Mouse (Mus musculus) megakaryocyte, embryonic 14.5 days (primary cell): ENCODE results near the gene Faap20. TPM values are rescaled to one million over a fixed set of nuclear protein-coding genes. Genes with fewer than 3 reads are reported as not detected.

Experiments used
- H3K27me3 ChIP-seq: replicated peaks from 2 replicates; pipeline ENCODE3; 2012; ENCODE audit warnings: inconsistent platforms
- H3K36me3 ChIP-seq: replicated peaks from 2 replicates; pipeline ENCODE3; 2012; ENCODE audit warnings: low read length, inconsistent platforms, mixed read lengths
- H3K4me1 ChIP-seq: 2 replicates; pipeline ENCODE4 v1.6.1; 2012; ENCODE audit warnings: inconsistent platforms
- H3K4me3 ChIP-seq: replicated peaks from 2 replicates; pipeline ENCODE3; 2012; ENCODE audit warnings: moderate library complexity, mild to moderate bottlenecking, inconsistent platforms
- H3K9me3 ChIP-seq: 2 replicates; pipeline ENCODE4 v1.6.1; 2012; ENCODE audit warnings: inconsistent platforms
- FLI1 ChIP-seq: IDR thresholded peaks from 2 replicates; pipeline ENCODE4 v1.6.1; 2012; ENCODE audit warnings: low read length, inconsistent platforms, mixed read lengths
- GATA1 ChIP-seq: IDR thresholded peaks from 3 replicates; pipeline ENCODE4 v1.6.1; 2012; ENCODE audit warnings: mixed read lengths, low read length, inconsistent platforms, borderline replicate concordance
- polyA plus RNA-seq: library from polyadenylated mRNA; stranded (reverse); fragments of >175 nt; gene quantifications from 2 replicates; pipeline ENCODE4 v1.2.3, GENCODE M21; 2012; ENCODE audit warnings: low replicate concordance; ENCODE audit not compliant: insufficient read depth

Gene Faap20
- 51.4 and 87.5 TPM in 2 replicates for polyA plus RNA-seq

DNA sequence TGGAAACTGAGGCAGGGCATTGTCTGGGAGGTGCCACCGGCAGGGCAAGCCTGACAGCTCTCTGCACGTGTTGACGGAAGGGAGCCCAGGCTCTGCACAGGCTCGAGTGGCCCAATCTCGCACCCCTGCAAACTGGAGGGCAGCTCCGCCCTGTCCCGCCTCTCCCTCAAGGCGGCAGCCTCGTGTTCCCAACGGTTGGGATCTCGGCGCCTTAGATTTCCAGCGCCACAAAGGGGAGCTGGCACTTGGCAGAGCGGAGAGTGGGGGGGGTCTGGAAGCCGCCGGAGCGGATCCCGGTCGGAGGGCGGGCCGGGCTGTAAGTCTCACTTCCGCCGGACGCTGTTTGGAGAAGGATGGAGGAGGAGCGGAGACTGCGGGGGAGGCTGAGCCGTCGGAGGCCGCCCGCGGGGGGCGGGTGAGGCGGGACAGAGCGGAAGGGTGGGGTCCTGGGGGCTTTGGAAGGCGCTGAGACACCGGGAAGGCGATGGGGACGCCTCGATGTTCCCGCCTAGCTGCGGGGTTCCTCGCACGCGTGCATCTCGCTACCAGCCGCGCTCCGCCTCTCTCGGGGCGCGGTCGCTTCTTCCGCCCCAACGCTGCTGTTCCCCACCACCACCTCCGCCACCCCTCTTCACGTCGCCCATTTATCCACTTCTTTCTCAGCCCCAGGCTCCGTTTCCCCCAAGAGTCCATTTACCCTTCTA, at the start of gene Faap20:
Gene Faap20 (plus strand): TSS at position 155 of the 704 bp plus-strand sequence.
- peaks cover 79% of the 10 kb centered on the region for H3K4me1 ChIP-seq
- H3K36me3 ChIP-seq, result peaks cover 37% of the 10 kb centered on the region
- H3K9me3 ChIP-seq, result no peaks in the 10 kb centered on the region
- peak within 1 kb of the TSS; percentile 97 for H3K4me3 ChIP-seq
- TF ChIP-seq FLI1 (no peak), GATA1 (no peak)
- no peaks in the 10 kb centered on the region for H3K27me3 ChIP-seq

DNA sequence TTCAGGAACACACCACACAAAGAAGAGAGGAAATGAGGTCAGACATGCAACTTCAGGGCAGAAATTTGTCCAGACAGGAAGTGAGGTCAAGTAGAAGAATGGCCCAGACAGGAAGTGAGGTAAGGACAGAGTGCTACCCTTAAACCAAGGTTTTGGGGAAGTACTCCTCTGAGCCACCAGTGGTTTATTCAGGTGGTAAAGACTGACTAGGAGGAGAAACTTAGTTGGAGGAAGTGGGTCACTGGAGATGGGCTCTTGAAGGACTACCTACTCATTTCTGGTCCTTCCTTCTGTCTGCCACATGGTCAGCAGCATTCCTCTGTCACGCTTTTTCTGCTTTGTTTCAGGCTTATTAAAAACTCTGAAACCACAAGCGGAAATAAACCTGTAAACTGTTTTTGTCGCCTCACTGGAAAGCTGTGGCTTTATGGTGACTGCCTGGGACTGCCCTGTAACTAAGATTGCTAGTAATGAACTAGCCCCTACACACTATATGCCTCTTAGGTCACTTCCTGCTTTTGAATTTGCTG, 48.7 kb upstream of the Faap20 start:
- no peaks in the 10 kb centered on the region for H3K9me3 ChIP-seq
- peaks cover 98% of the 10 kb centered on the region for H3K4me1 ChIP-seq
- peak overlapping the region; percentile 71 for H3K4me3 ChIP-seq
- TF ChIP-seq FLI1 (peak; percentile 37; the same call in 1 of the 2 replicates), GATA1 (no peak)
- H3K36me3 ChIP-seq, result peaks cover 72% of the 10 kb centered on the region
- no peaks in the 10 kb centered on the region for H3K27me3 ChIP-seq

DNA sequence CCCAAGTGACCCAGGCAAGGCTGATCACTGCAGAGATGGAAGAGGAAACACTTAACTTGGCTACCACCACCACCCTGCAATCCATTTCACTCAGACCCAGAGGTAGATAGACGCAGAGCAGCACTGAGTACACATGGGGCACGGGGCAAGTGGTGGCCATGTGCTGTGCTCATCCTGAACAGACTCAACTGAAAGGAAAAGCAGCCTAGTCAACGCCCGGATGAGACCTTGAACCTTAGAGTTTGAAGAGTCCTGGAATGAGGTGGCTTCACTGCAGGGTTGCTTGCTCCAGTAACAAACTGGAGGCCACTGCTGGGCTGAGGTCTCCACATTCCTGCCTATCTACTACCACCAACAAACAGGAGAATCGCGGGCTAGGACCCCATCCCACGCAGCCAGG, 47.8 kb upstream of the Faap20 start:
- H3K4me1 ChIP-seq, result peaks cover 97% of the 10 kb centered on the region
- H3K9me3 ChIP-seq, result no peaks in the 10 kb centered on the region
- peaks cover 66% of the 10 kb centered on the region for H3K36me3 ChIP-seq
- no peaks in the 10 kb centered on the region for H3K27me3 ChIP-seq
- H3K4me3 ChIP-seq, result peak overlapping the region; percentile 82
- TF ChIP-seq GATA1 (no peak), FLI1 (no peak)

DNA sequence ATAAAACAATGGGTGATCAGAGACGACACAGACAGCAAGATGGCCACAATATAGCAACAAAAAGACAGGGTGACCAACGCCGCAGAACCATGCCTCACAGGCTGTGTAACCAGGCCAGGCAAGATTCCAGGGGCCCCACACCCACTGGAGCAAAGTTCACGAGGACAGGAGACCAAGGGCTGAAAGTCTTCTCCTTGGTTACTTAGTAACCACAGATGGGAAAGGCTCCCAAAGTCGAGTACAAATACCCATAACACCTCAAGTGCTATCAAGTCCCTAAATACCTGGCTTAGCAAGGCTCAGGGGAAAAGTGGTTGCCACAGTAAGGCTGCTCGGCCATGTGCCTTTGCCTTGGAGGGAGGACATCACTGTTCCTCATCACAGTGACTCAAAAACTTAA, 43.7 kb upstream of the Faap20 start:
- H3K4me1 ChIP-seq, result peaks cover 96% of the 10 kb centered on the region
- no peak overlapping the region for H3K4me3 ChIP-seq
- no peaks in the 10 kb centered on the region for H3K9me3 ChIP-seq
- no peaks in the 10 kb centered on the region for H3K27me3 ChIP-seq
- peaks cover 83% of the 10 kb centered on the region for H3K36me3 ChIP-seq
- TF ChIP-seq GATA1 (no peak), FLI1 (no peak)

DNA sequence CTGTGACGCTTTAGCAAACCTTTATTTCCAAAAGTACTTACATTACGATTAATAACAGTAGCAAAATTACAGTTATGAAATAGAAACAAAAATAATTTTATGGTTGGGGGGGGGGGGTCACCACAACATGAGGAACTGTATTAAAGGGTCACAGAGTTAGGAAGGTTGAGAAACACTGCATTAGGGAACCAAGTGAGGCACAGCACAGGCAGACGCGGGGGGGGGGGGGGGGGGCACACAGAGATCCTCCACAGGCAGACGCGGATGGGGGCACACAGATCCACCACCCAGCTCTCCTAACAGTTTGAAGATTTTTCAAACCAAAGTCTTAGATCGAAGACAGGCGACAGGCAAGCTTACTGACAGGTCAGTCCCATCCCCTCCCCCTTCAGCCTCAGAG, 43.1 kb upstream of the Faap20 start:
- no peaks in the 10 kb centered on the region for H3K27me3 ChIP-seq
- no peaks in the 10 kb centered on the region for H3K9me3 ChIP-seq
- peaks cover 95% of the 10 kb centered on the region for H3K4me1 ChIP-seq
- TF ChIP-seq FLI1 (no peak), GATA1 (no peak)
- H3K36me3 ChIP-seq, result peaks cover 88% of the 10 kb centered on the region
- H3K4me3 ChIP-seq, result no peak overlapping the region

DNA sequence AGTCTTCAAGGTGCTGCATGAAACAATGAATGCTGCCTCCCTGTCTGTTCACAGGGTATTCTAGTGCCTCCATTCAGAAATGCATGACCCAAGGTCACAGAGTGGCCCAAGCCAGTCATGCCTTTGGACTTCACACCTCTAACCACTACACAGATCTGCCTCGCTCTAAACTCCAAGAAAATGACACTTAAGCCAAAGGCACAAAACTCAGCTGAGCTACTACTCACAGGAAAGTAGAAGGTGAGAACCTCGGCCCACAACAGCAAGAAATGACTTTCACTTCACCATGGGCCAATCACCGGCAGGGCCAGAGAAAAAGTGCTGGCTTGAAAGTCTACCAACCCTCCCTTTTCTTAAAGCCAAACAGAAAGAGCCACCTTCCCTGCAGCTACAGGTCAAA, 41.8 kb upstream of the Faap20 start:
- no peaks in the 10 kb centered on the region for H3K27me3 ChIP-seq
- TF ChIP-seq FLI1 (no peak), GATA1 (no peak)
- H3K4me1 ChIP-seq, result peaks cover 90% of the 10 kb centered on the region
- no peak overlapping the region for H3K4me3 ChIP-seq
- H3K9me3 ChIP-seq, result no peaks in the 10 kb centered on the region
- peaks cover 87% of the 10 kb centered on the region for H3K36me3 ChIP-seq

DNA sequence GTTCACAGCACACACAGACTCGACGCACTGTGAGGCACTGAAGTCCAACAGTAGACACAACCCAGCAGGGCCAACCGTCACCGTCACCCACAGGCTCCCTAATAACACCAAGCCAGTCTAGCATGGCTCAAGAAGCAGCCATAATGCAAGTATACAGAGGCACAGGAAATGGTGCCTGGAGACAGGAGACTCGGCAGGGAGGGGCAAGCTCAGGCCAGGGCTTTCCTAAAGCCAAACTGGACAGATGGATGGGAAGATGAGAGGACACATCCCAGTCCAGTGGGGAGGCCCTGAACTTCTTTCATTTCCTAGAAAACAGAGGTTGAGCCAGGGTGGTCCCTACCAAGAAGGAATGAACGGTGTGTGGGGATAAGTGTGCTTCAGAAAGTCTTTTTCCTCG, 41.0 kb upstream of the Faap20 start:
- H3K27me3 ChIP-seq, result no peaks in the 10 kb centered on the region
- H3K4me3 ChIP-seq, result peak overlapping the region; percentile 38
- peaks cover 86% of the 10 kb centered on the region for H3K36me3 ChIP-seq
- peaks cover 89% of the 10 kb centered on the region for H3K4me1 ChIP-seq
- no peaks in the 10 kb centered on the region for H3K9me3 ChIP-seq
- TF ChIP-seq GATA1 (no peak), FLI1 (no peak)

DNA sequence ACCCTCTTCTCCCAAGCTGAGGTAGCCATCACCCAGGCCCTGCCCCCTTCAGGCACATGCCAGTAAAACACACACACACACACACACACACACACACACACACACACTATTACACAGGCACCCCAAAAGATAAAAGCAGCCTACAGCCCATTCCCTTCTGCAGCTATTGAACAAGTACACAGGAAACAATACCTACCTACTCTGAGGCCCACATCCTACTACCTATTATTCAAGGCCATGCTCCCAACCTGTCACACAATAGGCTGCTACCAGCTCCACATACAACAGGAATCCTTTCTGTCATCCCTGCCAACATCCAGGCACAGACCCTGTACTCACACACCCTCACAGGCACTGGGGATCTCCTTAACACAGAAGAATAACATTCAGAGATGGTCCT, 40.5 kb upstream of the Faap20 start:
- Histone ChIP-seq H3K9me3 (no peaks in the 10 kb centered on the region), H3K36me3 (peaks cover 89% of the 10 kb centered on the region), H3K4me3 (peak overlapping the region; percentile 12), H3K27me3 (no peaks in the 10 kb centered on the region), H3K4me1 (peaks cover 91% of the 10 kb centered on the region)
- TF ChIP-seq GATA1 (no peak), FLI1 (no peak)

DNA sequence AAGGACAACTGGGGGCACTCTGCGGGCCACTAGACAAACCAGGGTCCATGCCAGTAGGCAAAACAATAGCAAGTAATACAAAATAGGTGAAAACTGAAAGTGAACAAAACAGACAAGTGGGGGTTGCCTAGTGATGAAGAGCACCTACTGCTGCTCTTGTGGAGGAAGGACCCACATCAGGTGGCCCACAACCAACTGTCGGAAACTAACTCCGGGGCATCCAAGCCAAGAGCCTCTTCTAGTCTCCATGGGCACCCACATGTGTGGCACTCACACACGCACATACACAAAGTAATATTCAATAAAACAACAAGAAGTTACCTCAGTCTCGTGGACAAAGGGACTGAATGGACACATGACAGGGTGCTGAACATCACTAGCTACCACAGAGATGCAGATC, 40.1 kb upstream of the Faap20 start:
- Histone ChIP-seq H3K4me3 (no peak overlapping the region), H3K36me3 (peaks cover 89% of the 10 kb centered on the region), H3K27me3 (no peaks in the 10 kb centered on the region), H3K4me1 (peaks cover 91% of the 10 kb centered on the region), H3K9me3 (no peaks in the 10 kb centered on the region)
- no peak for TF ChIP-seq FLI1
- no peak for TF ChIP-seq GATA1

DNA sequence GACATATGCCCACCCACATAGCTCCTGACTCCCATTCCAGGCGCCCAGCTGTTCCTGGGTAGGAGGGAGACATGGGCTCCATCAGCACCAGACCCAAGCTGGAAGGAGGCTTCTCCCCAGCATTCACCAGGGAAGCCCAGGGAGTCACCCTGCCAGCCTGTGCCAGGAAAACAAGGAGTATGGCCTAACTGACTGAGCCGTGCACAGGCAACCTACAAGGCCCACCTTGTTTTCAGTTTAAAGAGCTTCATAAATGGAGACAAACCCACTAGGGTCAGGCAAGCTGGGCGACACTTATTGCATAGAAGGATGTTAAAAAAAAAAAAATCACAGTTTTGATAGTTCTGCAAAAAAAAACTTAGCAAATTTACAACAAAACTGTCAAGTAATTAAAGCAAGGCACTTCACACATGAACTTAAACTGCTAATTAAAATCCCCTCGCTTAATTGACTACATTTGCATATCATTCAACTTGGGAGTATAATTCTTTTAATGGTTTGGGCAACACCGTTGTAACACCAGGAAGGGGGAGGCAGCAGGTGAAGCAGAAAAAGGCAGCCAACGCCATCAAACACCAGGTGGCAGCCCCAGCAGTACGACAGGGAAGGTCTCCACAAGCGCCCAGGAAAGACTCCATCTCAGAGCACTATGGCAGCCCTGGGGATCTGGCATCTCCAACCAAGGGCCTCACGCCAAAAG, 36.4 kb upstream of the Faap20 start:
- Histone ChIP-seq H3K4me3 (no peak overlapping the region), H3K4me1 (peaks cover 92% of the 10 kb centered on the region), H3K9me3 (no peaks in the 10 kb centered on the region), H3K36me3 (peaks cover 94% of the 10 kb centered on the region), H3K27me3 (no peaks in the 10 kb centered on the region)
- TF ChIP-seq FLI1 (no peak), GATA1 (no peak)
